Mouse (Mus musculus): ENCODE results near the gene Slc9a3r2. TPM values are rescaled to one million over a fixed set of nuclear protein-coding genes. Genes with fewer than 3 reads are reported as not detected.

The Slc9a3r2 gene
- polyA plus RNA-seq (2017; shearing (Covaris generic)), result not detected

GRCm38 (mm10) chr17:24650070-24650616 is at the start of gene Slc9a3r2:
Gene Slc9a3r2, minus strand, starts transcription at chr17:24650327.

GRCm38 (mm10) chr17:24696011-24696697 is 46.0 kb upstream of the Slc9a3r2 start, which contains the start of the genes Gfer and Noxo1:
Gene Gfer, minus strand, starts transcription at chr17:24696156.
Gene Noxo1, plus strand, starts transcription at chr17:24696234.

GRCm38 (mm10) chr17:24689251-24690081 is 39.3 kb upstream of the Slc9a3r2 start, which contains the start of gene Syngr3:
Gene Syngr3, minus strand, starts transcription at chr17:24689955.

GRCm38 (mm10) chr17:24669545-24670245 is 19.6 kb upstream of the Slc9a3r2 start, which contains the start of gene Zfp598:
Gene Zfp598, plus strand, starts transcription at chr17:24669687.

DNA sequence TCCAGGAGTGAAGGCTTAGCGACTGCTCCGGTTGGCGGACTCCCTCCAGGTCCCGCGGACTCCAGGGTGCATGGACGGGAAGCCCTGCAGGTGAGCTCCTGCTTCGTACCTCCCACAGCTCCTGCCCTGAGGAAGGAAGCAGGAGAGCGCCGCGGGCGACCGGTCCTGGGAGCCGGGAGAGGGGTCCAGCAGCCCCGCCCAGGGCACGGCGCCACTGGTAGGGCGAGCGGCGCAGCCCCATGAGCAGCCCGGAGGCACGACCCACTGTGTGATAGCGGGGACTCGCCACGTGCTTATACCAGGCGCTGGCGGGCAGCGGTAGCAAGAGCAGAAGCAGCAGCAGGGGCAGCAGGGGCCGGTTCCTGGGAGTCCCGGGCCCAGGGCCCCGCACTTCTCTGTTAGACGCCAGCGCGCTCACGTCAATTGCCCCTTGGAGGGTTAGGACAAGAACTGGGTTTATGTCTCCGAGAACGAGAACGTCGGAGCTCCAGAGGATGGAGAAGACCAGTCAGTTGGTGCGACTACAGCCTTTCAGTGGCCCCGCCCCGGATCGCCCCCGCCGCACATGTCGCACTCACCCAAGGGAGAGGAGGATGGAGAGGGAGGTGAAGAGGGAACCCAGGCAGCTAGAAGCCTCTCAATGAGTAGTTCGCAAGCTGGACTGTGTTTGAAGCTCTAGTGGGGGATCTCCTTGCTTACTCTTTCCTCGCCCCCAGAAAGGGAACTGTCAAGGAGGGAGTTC is 8.1 kb upstream of the Slc9a3r2 start, which contains the start of gene Npw:
Npw (minus strand) TSS at position 441 of the 742 bp plus-strand sequence.

DNA sequence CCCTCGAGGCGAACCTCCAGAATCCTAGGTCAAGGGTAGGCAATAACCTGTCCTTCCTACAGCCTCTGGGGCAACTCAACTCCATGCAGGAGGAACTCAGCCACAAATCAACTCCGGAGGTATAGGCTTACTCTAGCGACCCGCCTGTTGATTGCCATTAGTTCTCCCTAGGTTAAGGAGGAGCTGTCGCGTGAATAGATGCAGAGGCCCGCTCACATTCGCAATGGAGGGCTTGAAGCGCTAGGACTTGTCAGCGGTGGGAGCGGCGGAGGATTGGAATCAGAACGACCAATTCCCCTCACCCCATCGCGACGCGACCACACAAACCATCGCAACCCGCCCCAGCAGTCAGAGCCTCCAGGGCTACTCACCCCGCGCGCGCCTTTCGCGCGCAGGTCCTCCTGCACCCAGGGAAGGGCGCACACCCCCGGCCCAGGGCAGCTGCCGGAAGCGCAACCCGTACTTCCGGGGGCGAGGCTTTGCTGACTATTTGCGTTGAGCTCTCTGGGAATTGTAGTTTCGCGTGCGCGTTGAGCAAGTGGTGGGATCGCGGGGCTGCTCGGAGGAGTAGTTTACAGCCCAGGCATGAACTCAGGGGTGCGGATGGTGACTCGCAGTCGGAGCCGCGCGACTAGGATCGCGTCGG is 17.8 kb downstream of the Slc9a3r2 start, which contains the start of the genes Tsc2 and Nthl1:
Tsc2 (minus strand) TSS at position 464 of the 646 bp plus-strand sequence.
Nthl1 (plus strand) TSS at position 514 of the 646 bp plus-strand sequence.

Other genes with a start within 250 kb of the Slc9a3r2 start
- gene Rnps1, start 235.8 kb downstream of the Slc9a3r2 start, polyA plus RNA-seq (2017; shearing (Covaris generic)), result 211 TPM
- 95.3 TPM for gene Eci1, start 223.7 kb downstream of the Slc9a3r2 start, polyA plus RNA-seq (2017; shearing (Covaris generic))
- 6.8 TPM for gene Dnase1l2, start 207.2 kb downstream of the Slc9a3r2 start, polyA plus RNA-seq (2017; shearing (Covaris generic))
- gene E4f1, start 180.0 kb downstream of the Slc9a3r2 start, polyA plus RNA-seq (2017; shearing (Covaris generic)), result 91.5 TPM
- 5.3 TPM for gene Pgp, start 179.9 kb downstream of the Slc9a3r2 start, polyA plus RNA-seq (2017; shearing (Covaris generic))
- gene Bricd5, start 176.4 kb downstream of the Slc9a3r2 start, polyA plus RNA-seq (2017; shearing (Covaris generic)), result 0.41 TPM
- gene Mlst8, start 171.2 kb downstream of the Slc9a3r2 start, polyA plus RNA-seq (2017; shearing (Covaris generic)), result 31.0 TPM
- gene Caskin1, start 161.7 kb downstream of the Slc9a3r2 start, polyA plus RNA-seq (2017; shearing (Covaris generic)), result 0.09 TPM
- 103 TPM for gene Traf7, start 122.4 kb downstream of the Slc9a3r2 start, polyA plus RNA-seq (2017; shearing (Covaris generic))
- gene Rab26, start 116.1 kb downstream of the Slc9a3r2 start, polyA plus RNA-seq (2017; shearing (Covaris generic)), result 13.7 TPM
- gene Pkd1, start 100.5 kb downstream of the Slc9a3r2 start, polyA plus RNA-seq (2017; shearing (Covaris generic)), result 18.5 TPM
- gene Tsc2, start 17.7 kb downstream of the Slc9a3r2 start, polyA plus RNA-seq (2017; shearing (Covaris generic)), result 55.0 TPM
- 7.6 TPM for gene Nthl1, start 17.6 kb downstream of the Slc9a3r2 start, polyA plus RNA-seq (2017; shearing (Covaris generic))
- not detected for gene Npw, start 8.1 kb upstream of the Slc9a3r2 start, polyA plus RNA-seq (2017; shearing (Covaris generic))
- gene Zfp598, start 19.4 kb upstream of the Slc9a3r2 start, polyA plus RNA-seq (2017; shearing (Covaris generic)), result 3.2 TPM
- 0.68 TPM for gene Syngr3, start 39.6 kb upstream of the Slc9a3r2 start, polyA plus RNA-seq (2017; shearing (Covaris generic))
- 12.2 TPM for gene Gfer, start 45.8 kb upstream of the Slc9a3r2 start, polyA plus RNA-seq (2017; shearing (Covaris generic))
- 3.8 TPM for gene Noxo1, start 45.9 kb upstream of the Slc9a3r2 start, polyA plus RNA-seq (2017; shearing (Covaris generic))
- gene Tbl3, start 57.3 kb upstream of the Slc9a3r2 start, polyA plus RNA-seq (2017; shearing (Covaris generic)), result 67.3 TPM
- gene Rnf151, start 67.7 kb upstream of the Slc9a3r2 start, polyA plus RNA-seq (2017; shearing (Covaris generic)), result not detected
- gene Rps2, start 67.8 kb upstream of the Slc9a3r2 start, polyA plus RNA-seq (2017; shearing (Covaris generic)), result 723 TPM
- gene Ndufb10, start 74.2 kb upstream of the Slc9a3r2 start, polyA plus RNA-seq (2017; shearing (Covaris generic)), result 245 TPM
- not detected for gene Rpl3l, start 77.5 kb upstream of the Slc9a3r2 start, polyA plus RNA-seq (2017; shearing (Covaris generic))
- 12.1 TPM for gene Msrb1, start 86.3 kb upstream of the Slc9a3r2 start, polyA plus RNA-seq (2017; shearing (Covaris generic))
- not detected for gene Hs3st6, start 102.7 kb upstream of the Slc9a3r2 start, polyA plus RNA-seq (2017; shearing (Covaris generic))
- gene Meiob, start 154.0 kb upstream of the Slc9a3r2 start, polyA plus RNA-seq (2017; shearing (Covaris generic)), result not detected
- 43.8 TPM for gene Hagh, start 189.8 kb upstream of the Slc9a3r2 start, polyA plus RNA-seq (2017; shearing (Covaris generic))
- 3.7 TPM for gene Fahd1, start 200.0 kb upstream of the Slc9a3r2 start, polyA plus RNA-seq (2017; shearing (Covaris generic))
- gene Igfals, start 215.7 kb upstream of the Slc9a3r2 start, polyA plus RNA-seq (2017; shearing (Covaris generic)), result not detected
- gene Nubp2, start 236.0 kb upstream of the Slc9a3r2 start, polyA plus RNA-seq (2017; shearing (Covaris generic)), result 118 TPM
- gene Spsb3, start 236.3 kb upstream of the Slc9a3r2 start, polyA plus RNA-seq (2017; shearing (Covaris generic)), result 64.4 TPM
- 62.4 TPM for gene Eme2, start 244.8 kb upstream of the Slc9a3r2 start, polyA plus RNA-seq (2017; shearing (Covaris generic))
- 54.0 TPM for gene Mrps34, start 244.8 kb upstream of the Slc9a3r2 start, polyA plus RNA-seq (2017; shearing (Covaris generic))
- gene Nme3, start 246.2 kb upstream of the Slc9a3r2 start, polyA plus RNA-seq (2017; shearing (Covaris generic)), result 69.0 TPM

Data from inflammation-experienced regulatory T-cells, adult 16 weeks (primary cell).